Mouse (Mus musculus) CH12F3 (cell line): Measurements from ENCODE around the gene Nfe2l2.
"Not testable (repeated sequence)": the region's sequence is repeated elsewhere in the genome, so short reads cannot be mapped to it uniquely, and the experiment has no call there.

Experiments used
- in situ Hi-C: fragments of 300-500 bp; cut with MboI; formaldehyde crosslinking; loops from 2 replicates; pipeline ENCODE4 v1.14.3; 2020; ENCODE audit warnings: low sequenced_read_pairs

Nfe2l2 gene

GRCm38 (mm10) chr2:75714766-75715165 is 10.3 kb upstream of the Nfe2l2 start:
- in situ Hi-C loops, result no loop called here

GRCm38 (mm10) chr2:75713083-75713482 is 8.6 kb upstream of the Nfe2l2 start:
- in situ Hi-C loops, result no loop called here

GRCm38 (mm10) chr2:75707420-75707819 is 3.0 kb upstream of the Nfe2l2 start:
- in situ Hi-C loops, result loop anchor here (10.0 kb wide), 1 partner anchor 67 kb away; no protein-coding TSS in a partner anchor

DNA sequence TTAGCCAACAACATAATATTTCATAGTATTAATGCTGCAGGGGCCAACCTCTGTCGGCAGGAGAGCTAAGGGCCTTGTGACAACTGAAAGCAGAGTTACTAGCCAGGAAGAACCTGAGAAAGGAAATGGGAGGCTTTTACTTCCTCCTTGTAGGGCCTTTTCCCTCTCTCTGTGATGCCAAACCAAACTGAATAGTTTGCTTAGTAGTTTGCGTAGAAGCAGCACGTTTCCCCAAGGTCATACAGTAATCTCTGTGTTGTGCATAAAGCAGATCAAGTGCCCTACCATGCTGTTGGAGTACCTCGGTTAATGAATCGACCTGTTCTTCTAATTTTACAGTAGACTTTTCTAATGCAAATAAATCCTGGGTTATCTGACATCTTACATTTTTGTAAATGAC is 2.0 kb upstream of the Nfe2l2 start:
- in situ Hi-C loops, result loop anchor here (10.0 kb wide), 1 partner anchor 68 kb away; no protein-coding TSS in a partner anchor

- in situ Hi-C loops, result loop anchor here (10.0 kb wide), 1 partner anchor 70 kb away; no protein-coding TSS in a partner anchor
Measured at GRCm38 (mm10) chr2:75705162-75705752, 816 bp upstream of the Nfe2l2 start.

- in situ Hi-C loops, result loop anchor here (10.0 kb wide), 1 partner anchor 71 kb away; no protein-coding TSS in a partner anchor
Measured at GRCm38 (mm10) chr2:75703375-75704181, 863 bp downstream of the Nfe2l2 start.

- in situ Hi-C loops, result loop anchor here (10.0 kb wide), 1 partner anchor 72 kb away; no protein-coding TSS in a partner anchor
Measured at GRCm38 (mm10) chr2:75702588-75702976, 1.9 kb downstream of the Nfe2l2 start.

GRCm38 (mm10) chr2:75701822-75702587 is 2.4 kb downstream of the Nfe2l2 start:
- in situ Hi-C loops, result loop anchor here (10.0 kb wide), 1 partner anchor 73 kb away; no protein-coding TSS in a partner anchor

DNA sequence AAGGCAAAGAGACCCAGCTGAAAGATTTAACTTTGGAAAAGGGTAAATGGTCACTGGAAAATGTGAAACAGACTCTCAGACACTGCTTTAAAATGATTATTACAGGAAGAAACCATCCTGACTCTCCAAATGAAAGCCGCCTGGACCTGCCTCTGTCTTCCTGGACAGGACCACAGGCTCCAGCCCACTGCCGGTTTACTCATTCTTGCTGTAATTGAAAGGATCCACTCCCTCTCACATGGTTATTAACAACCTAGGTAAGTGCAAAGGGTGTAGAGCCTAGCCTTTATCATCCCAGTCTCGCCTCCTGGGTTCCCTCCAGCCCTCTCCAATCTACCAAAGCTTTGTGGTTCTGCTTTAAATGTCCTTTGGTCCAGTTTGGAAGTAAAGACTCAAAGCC is 3.2 kb downstream of the Nfe2l2 start:
- in situ Hi-C loops, result loop anchor here (10.0 kb wide), 1 partner anchor 74 kb away; no protein-coding TSS in a partner anchor

GRCm38 (mm10) chr2:75700543-75700942 is 3.9 kb downstream of the Nfe2l2 start:
- in situ Hi-C loops, result loop anchor here (10.0 kb wide), 1 partner anchor 74 kb away; no protein-coding TSS in a partner anchor

- in situ Hi-C loops, result no loop called here
Measured at GRCm38 (mm10) chr2:75698874-75699273, 5.6 kb downstream of the Nfe2l2 start.

GRCm38 (mm10) chr2:75698007-75698406 is 6.4 kb downstream of the Nfe2l2 start:
- in situ Hi-C loops, result no loop called here

DNA sequence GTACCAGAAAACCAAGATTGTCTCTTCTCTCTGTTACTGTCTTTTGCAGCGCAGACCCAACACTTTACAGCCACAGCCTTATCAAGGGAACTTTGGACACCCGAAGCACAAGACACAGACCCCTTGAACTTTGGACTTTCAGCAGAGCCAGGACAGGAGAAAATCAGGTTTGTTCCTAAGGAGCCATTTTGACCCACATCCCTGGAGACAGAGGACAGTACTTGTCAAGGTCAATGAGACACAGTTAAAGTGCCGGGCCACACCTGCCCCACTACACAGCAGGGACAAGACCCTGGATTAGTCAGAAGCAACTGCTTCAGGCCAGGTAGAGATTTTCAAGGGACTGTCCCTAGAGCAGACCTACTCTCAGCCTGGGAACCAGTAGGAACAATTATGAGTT is 7.2 kb downstream of the Nfe2l2 start:
- in situ Hi-C loops, result no loop called here

DNA sequence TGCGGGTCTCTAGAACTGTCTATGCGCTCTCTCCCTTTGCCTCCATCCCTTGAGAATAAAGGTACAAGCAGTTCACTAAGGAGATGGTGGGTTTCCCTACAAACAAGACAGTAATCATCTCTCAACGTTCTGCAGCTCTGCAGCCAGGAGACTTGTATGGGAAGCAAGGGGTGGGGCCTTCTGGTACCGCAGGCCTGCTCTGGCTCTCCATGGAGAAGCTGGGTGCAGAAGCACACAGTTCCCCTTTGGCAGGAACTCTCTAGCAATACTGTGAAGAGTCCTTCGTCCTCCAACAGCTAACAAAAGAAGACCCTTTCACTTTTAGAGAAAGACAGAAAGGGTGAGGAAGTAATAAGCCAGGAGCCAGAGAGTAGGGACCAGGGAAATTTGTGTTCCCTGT is 8.1 kb downstream of the Nfe2l2 start:
- in situ Hi-C loops, result no loop called here

DNA sequence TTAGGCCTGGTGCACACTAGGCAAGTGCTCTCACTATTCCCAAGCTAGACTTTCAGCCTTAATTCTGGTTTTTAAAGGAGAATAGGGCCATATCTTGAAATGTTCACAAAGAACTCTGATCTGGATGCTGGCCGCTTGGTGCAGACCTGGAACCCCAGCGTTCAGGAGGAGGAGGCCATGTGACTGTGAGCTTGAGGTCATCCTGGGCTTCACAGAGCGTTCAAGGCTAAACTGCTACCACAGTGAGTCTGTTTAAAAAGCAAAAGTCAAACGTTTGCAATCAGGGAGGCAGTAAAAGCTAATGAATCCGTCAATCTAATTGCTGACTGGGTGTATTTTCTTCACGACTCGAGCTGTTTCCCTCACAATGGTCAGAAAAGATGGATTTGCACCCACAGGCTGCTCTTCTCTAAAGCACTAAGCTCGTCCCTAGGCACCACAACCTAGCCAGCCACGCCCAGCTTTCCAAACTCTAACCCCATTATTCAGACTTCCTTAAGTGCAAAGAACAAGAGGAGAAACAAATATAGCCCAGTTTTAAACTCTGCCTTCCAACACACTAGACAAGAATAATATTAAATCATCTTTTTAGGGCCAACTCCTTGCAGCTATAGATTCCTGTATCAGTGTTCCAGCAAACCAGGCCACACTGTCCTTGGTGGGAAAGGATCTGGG is 8.6 kb downstream of the Nfe2l2 start:
- in situ Hi-C loops, result no loop called here

GRCm38 (mm10) chr2:75694926-75695325 is 9.5 kb downstream of the Nfe2l2 start:
- in situ Hi-C loops, result not testable (repeated sequence)

DNA sequence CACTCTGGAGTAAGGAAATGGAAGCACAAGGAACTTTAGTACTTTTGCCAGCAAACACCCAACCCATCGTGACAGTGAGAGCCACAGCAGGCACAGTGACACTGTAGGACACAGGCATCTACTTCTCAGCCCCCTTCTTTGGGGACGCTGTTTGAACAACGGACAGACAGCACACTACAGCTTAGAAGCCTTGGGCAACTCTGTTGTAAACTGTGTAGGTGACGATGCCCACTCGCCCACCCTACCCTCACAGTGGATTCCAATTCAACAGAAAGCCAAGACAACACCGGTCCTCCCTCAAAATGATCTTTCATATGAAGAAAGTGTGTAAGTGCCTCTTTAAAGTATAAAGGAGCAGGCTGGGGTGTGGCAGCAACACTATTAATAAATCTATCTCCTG is 12.1 kb downstream of the Nfe2l2 start:
- in situ Hi-C loops, result no loop called here

DNA sequence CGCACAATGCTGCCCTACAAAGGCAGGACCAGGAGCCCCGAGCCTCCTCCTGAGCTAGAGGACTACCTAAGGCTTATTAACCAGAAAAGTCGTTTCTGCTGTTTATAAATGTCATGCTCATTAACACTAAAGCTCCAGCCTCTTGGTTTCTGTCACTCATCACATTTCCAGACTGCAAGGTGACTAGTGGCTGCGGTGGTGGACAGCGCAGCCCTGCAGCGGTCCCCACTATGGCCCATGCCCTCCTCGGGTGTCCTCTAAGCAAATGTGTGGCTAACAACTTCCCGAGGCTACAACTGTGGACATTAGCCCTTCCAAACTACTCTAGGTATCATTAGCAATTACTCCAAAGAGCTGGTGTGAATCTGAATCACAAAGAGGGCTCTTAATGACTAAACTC is 13.1 kb downstream of the Nfe2l2 start:
- in situ Hi-C loops, result no loop called here

- in situ Hi-C loops, result no loop called here
Measured at GRCm38 (mm10) chr2:75690656-75691055, 13.8 kb downstream of the Nfe2l2 start.

GRCm38 (mm10) chr2:75689482-75690158 is 14.8 kb downstream of the Nfe2l2 start:
- in situ Hi-C loops, result no loop called here
